Mouse (Mus musculus): Measurements from ENCODE around the gene Olfr1408.

Gene Olfr1408

DNA sequence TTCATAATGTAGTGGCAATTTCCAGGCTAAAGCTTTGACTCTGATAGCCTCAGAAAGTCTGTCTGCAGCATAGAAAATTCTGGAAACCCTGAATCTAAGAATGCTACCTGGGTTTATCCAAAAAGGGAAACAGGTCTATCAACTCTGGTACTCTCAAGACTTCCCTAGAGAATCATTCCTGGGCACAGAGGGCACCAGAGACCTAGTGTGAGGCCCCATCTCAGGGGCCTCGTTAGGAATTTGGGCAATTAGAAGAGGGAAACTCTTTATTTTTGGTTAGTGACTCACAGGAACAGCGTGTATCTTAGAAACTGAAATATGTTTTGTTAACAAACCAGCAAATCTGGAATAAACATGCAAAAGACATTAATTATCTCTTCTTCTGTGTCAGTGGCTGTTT is at the start of gene Olfr1408:
Olfr1408 (minus strand) TSS at position 101 of the 400 bp plus-strand sequence.
- no peak for DNase-seq (ENCODE audit: low spot score in 2 of 2)

DNA sequence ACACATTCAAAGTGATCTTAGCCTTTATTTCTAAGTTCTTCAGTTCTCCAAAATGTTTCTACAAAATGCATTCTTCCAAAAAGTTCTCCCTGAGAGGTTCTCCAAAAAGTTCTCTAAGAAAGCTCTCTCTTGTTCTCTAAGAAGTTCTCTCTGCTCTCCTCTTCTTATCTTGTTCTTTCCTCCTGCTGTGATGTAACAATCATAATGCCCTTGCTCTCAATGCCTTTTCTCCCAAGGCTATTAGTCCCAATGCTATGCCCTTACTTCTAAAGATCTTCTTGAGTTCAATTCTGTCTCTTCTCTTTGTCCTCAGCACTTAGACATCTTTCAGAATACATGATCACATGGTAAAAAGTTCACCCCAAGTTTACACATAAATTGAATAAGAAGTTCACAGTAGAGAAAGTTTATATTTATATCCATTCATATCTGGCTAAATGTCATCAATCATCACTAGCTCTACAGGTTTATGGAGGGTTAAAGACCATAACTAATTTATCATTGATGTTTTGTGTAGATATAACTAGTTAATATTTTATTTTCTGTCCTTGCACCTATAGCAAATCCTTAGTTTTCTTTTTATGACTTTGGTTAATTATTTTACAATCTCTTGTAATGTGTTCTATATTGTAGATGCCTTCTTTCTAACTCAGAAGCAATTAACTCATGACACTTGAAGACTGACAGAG is 37.1 kb upstream of the Olfr1408 start:
- DNase-seq (ENCODE audit: low spot score in 2 of 2), result no peak

All from urinary bladder, postnatal 4 days (tissue).